Mouse (Mus musculus) C2C12 (cell line): ENCODE measurements at regions not wholly inside any gene's neighbourhood (a gene's known extent, or its start where the extent isn't known, plus 50 kb on each side); places are given as distances from the start of the nearest gene placed in this dataset.
A peak's percentile ranks its signal among the peaks of the same experiment; 100 is the strongest.

ENCODE experiments used
- H3K27me3 ChIP-seq: one replicate; pipeline ENCODE4 v1.6.1; 2011; ENCODE audit not compliant: control insufficient read depth, insufficient read depth, insufficient read length
- H3K36me3 ChIP-seq: one replicate; pipeline ENCODE4 v1.6.1; 2011; ENCODE audit not compliant: control insufficient read depth, insufficient read depth
- H3K4me3 ChIP-seq: one replicate; pipeline ENCODE4 v1.5.1; 2011; ENCODE audit warnings: mild to moderate bottlenecking, control low read depth; ENCODE audit not compliant: poor library complexity, insufficient read depth, severe bottlenecking
- H3K79me2 ChIP-seq: one replicate; pipeline ENCODE4 v1.6.1; 2011; ENCODE audit not compliant: control insufficient read depth, insufficient read depth
- H3K79me3 ChIP-seq: one replicate; pipeline ENCODE4 v1.6.1; 2011; ENCODE audit warnings: low read depth, control low read depth
- H3ac ChIP-seq: one replicate; pipeline ENCODE3; 2011; ENCODE audit warnings: low read depth; ENCODE audit not compliant: control insufficient read depth, insufficient read length
- CEBPB ChIP-seq: IDR thresholded peaks from one replicate; pipeline ENCODE4 v1.6.1; 2011; ENCODE audit warnings: low read depth, mild to moderate bottlenecking, control low read depth, moderate library complexity
- CTCF ChIP-seq: IDR thresholded peaks from one replicate; pipeline ENCODE4 v1.5.1; 2011; ENCODE audit not compliant: control insufficient read depth, insufficient read depth, insufficient read length
- FOSL1 ChIP-seq: IDR thresholded peaks from one replicate; pipeline ENCODE4 v1.8.0; 2011; ENCODE audit warnings: mild to moderate bottlenecking, low read length; ENCODE audit not compliant: poor library complexity, insufficient read depth, severe bottlenecking
- MAX ChIP-seq: IDR thresholded peaks from one replicate; pipeline ENCODE4 v1.6.1; 2011; ENCODE audit warnings: mild to moderate bottlenecking, control low read depth
- MYOD1 ChIP-seq: IDR thresholded peaks from one replicate; pipeline ENCODE4 v1.6.1; 2011; ENCODE audit warnings: low read depth; ENCODE audit not compliant: control insufficient read depth, insufficient read length
- MYOG ChIP-seq: IDR thresholded peaks from one replicate; pipeline ENCODE4 v1.6.1; 2011; ENCODE audit not compliant: control insufficient read depth, insufficient read length; ENCODE audit errors: extremely low read depth
- USF1 ChIP-seq: IDR thresholded peaks from one replicate; pipeline ENCODE4 v1.6.1; 2011; ENCODE audit warnings: low read depth, mild to moderate bottlenecking, control low read depth, moderate library complexity

GRCm38 (mm10) chr3:35242871-35243529 is 510.9 kb upstream of the Atp11b start:
- TF ChIP-seq USF1 (no peak), MYOD1 (no peak), MYOG (no peak), CEBPB (no peak), FOSL1 (no peak), CTCF (no peak), MAX (no peak)
- H3K36me3 ChIP-seq = no peaks in the 10 kb centered on the region

GRCm38 (mm10) chr3:35245003-35245402 is 508.9 kb upstream of the Atp11b start:
- Histone ChIP-seq H3K36me3 (no peaks in the 10 kb centered on the region), H3ac (no peak overlapping the region), H3K27me3 (no peaks in the 10 kb centered on the region), H3K79me2 (no peaks in the 10 kb centered on the region), H3K79me3 (no peaks in the 10 kb centered on the region), H3K4me3 (no peak overlapping the region)
- no peak for TF ChIP-seq USF1
- no peak for TF ChIP-seq CEBPB
- TF ChIP-seq MYOD1 = no peak
- TF ChIP-seq FOSL1 = no peak
- TF ChIP-seq CTCF = no peak
- TF ChIP-seq MAX = no peak

More at GRCm38 (mm10) chr3:35242871-35243529, 510.9 kb upstream of the Atp11b start:
- H3K27me3 ChIP-seq = no peaks in the 10 kb centered on the region
- H3K79me3 ChIP-seq = no peaks in the 10 kb centered on the region
- H3K79me2 ChIP-seq = no peaks in the 10 kb centered on the region
- H3ac ChIP-seq = no peak overlapping the region
- no peak overlapping the region for H3K4me3 ChIP-seq

DNA sequence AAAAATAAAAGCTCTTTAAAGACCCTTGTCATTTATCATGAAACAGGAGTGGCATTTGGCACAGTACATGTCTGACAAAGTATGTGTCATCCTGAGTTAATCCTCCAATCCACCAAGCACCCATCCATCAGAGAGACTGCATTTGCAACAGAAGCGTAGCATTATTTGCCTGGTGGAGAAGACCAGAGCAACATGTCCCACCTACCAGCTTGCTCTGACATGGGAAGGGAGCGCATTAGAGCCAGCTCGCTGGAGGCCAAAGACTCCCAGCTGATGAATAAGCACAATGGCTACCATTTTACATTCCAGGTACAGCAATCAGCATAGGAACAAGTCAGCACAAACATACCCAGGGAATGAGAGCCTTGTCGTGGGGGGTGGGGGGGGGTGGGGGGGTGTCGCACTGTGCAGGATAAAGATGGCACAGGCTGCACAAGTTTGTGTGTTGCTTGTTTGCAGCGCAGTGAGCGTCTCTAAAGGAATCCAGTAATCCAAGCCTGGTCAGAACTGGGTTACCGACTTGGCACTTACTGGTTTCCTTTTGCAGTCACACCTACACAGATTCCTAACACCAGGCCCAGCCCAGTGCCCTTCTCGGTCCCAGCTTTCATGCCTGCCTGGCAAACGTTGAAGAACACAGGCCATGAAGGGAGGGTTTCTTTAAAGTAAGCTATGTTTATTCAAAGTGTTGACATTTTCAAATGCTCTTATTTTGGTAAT is 507.8 kb upstream of the Atp11b start:
- Histone ChIP-seq H3ac (no peak overlapping the region), H3K4me3 (no peak overlapping the region), H3K27me3 (no peaks in the 10 kb centered on the region), H3K79me2 (no peaks in the 10 kb centered on the region), H3K36me3 (no peaks in the 10 kb centered on the region), H3K79me3 (no peaks in the 10 kb centered on the region)
- TF ChIP-seq MYOD1 = no peak
- TF ChIP-seq FOSL1 = no peak
- no peak for TF ChIP-seq USF1
- no peak for TF ChIP-seq MYOG
- no peak for TF ChIP-seq CEBPB
- TF ChIP-seq CTCF = no peak
- TF ChIP-seq MAX = no peak

GRCm38 (mm10) chr3:35249160-35249559 is 504.7 kb upstream of the Atp11b start:
- H3K79me3 ChIP-seq = no peaks in the 10 kb centered on the region

GRCm38 (mm10) chr3:35250092-35250749 is 503.7 kb upstream of the Atp11b start:
- no peaks in the 10 kb centered on the region for H3K79me2 ChIP-seq
- H3K27me3 ChIP-seq = no peaks in the 10 kb centered on the region
- H3K4me3 ChIP-seq = no peak overlapping the region
- H3K36me3 ChIP-seq = no peaks in the 10 kb centered on the region
- TF ChIP-seq CEBPB = no peak
- no peak for TF ChIP-seq MAX
- no peak for TF ChIP-seq MYOD1
- no peak for TF ChIP-seq MYOG
- TF ChIP-seq FOSL1 = no peak
- no peak for TF ChIP-seq CTCF
- TF ChIP-seq USF1 = no peak
- H3K79me3 ChIP-seq = no peaks in the 10 kb centered on the region
- H3ac ChIP-seq = no peak overlapping the region

More at GRCm38 (mm10) chr3:35249160-35249559, 504.7 kb upstream of the Atp11b start:
- Histone ChIP-seq H3K27me3 (no peaks in the 10 kb centered on the region), H3K4me3 (no peak overlapping the region), H3K36me3 (no peaks in the 10 kb centered on the region), H3ac (no peak overlapping the region), H3K79me2 (no peaks in the 10 kb centered on the region)
- no peak for TF ChIP-seq USF1
- TF ChIP-seq MAX = peak; percentile 34
- no peak for TF ChIP-seq CEBPB
- TF ChIP-seq MYOG = no peak
- peak; percentile 41 for TF ChIP-seq MYOD1
- no peak for TF ChIP-seq CTCF
